Mouse (Mus musculus): Measurements from ENCODE around the gene Mgat5. TPM values are rescaled to one million over a fixed set of nuclear protein-coding genes. Genes with fewer than 3 reads are reported as not detected.

Gene Mgat5
- polyA plus RNA-seq, 1 experiment = 11.4 TPM

DNA sequence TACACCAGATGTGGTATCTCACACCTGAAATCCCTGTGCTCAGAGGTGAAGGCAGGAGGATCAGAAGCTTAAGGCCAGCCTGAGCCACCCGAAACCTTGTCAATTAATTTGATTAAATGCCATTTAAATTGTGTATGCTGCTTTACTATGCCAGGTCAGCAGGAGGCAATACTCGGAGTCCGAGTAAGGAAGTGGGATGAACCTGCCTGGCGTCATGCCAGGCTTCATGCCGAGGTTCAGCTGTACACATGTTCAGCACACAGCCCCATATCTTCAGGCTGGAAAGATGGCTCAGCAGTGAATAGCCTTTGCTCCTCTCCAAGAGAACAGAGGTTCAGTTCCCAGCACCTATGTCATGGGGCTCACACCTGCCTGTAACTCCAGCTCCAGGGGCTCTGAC lies 331.6 kb downstream of the Mgat5 start:
- no peaks in the 10 kb centered on the region for H3K36me3 ChIP-seq (ENCODE audit: control insufficient read depth, insufficient read depth, low read length)
- 26% methylated on average over 5 of the region's 5 CpGs for WGBS

DNA sequence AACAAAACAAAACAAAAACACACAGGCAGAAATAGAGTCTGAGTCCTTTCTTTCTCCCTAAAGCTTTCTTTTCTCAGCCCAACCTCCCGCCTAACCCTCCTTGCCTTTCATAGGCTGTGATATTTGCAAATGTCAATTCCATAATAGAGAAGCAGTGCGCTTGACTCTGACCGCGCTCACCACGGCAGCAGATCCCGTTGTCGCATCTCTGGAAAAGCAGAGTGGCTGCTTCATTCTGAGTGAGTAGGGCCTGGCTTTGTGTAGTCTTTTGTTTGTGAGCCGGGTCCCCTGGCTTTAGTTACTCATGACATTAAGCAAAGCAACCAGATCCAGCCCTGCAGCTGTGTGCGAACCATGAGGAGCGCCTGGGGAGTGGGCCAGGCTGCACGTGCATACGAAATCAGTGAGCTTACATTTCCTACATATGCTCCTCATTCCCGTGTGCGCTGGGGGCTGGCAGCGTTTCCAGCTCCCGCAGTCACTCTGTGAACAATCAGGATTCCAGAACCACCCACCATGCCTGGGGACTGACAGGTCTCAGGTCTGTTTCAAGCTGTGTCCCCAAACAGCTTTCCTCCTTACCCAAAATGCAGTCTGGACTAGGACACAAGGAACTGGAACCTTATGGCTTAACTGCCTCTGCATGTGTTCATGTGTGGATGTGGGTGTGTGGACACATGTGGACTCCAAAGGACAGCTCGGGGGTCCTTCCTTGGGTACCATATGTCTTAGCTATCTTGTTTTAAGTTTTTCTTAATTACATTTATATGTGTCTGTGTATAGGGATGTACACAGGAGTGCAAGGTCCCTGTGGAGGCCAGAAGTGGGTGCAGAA lies 332.6 kb downstream of the Mgat5 start:
- Histone ChIP-seq H3K4me1 (ENCODE audit: control insufficient read depth, insufficient read depth, insufficient read length, low read length) (no peaks in the 10 kb centered on the region), H3K27me3 (ENCODE audit: control insufficient read depth, insufficient read depth, low read length) (no peaks in the 10 kb centered on the region), H3K36me3 (ENCODE audit: control insufficient read depth, insufficient read depth, low read length) (no peaks in the 10 kb centered on the region), H3K4me3 (ENCODE audit: low read depth, low read length) (no peak overlapping the region), H3K27ac (ENCODE audit: insufficient read depth, low read depth, low read length) (no peak overlapping the region)
- no peak for TF ChIP-seq POLR2A (IDR thresholded peaks at IDR 0.05; ENCODE audit: low read depth, low read length)
- no peak for TF ChIP-seq CTCF (IDR thresholded peaks at IDR 0.05; ENCODE audit: extremely low read depth, insufficient read length, insufficient replicate concordance, low read depth, low read length)
- 28% methylated on average over 17 of the region's 17 CpGs for WGBS

More for the DNA sequence above, 331.6 kb downstream of the Mgat5 start:
- no peaks in the 10 kb centered on the region for H3K27me3 ChIP-seq (ENCODE audit: control insufficient read depth, insufficient read depth, low read length)
- TF ChIP-seq POLR2A (IDR thresholded peaks at IDR 0.05; ENCODE audit: low read depth, low read length) = no peak
- TF ChIP-seq CTCF (IDR thresholded peaks at IDR 0.05; ENCODE audit: extremely low read depth, insufficient read length, insufficient replicate concordance, low read depth, low read length) = no peak
- H3K4me3 ChIP-seq (ENCODE audit: low read depth, low read length) = no peak overlapping the region
- no peak overlapping the region for H3K27ac ChIP-seq (ENCODE audit: insufficient read depth, low read depth, low read length)
- no peaks in the 10 kb centered on the region for H3K4me1 ChIP-seq (ENCODE audit: control insufficient read depth, insufficient read depth, insufficient read length, low read length)

All from small intestine, adult 2 months (tissue).